Mouse (Mus musculus) C2C12 (cell line): ENCODE results near the gene Car9.

ENCODE experiments used
- CTCF ChIP-seq: IDR thresholded peaks from one replicate; pipeline ENCODE4 v1.5.1; 2011; ENCODE audit not compliant: control insufficient read depth, insufficient read depth, insufficient read length
- MAX ChIP-seq: IDR thresholded peaks from one replicate; pipeline ENCODE4 v1.6.1; 2011; ENCODE audit warnings: mild to moderate bottlenecking, control low read depth

DNA sequence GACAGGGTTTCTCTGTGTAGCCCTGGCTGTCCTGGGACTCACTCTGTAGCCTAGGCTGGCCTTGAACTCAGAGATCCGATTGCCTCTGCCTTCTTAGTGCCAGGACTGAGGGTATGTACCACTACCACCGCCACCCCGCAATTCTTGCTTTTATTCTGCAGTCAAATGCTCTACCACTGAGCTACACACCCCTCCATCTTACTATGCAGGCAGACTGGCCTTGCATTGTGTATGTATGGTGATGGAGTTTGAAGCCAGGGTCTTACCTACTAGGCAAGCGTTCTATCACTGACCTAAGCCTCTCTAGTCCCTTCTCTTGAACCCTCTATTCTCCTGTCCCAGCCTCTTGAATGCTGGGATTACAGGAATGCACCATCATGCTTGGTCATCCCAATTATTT is 6.5 kb downstream of the Car9 start:
- TF ChIP-seq MAX (no peak), CTCF (no peak)
